Mouse (Mus musculus) myocyte (in vitro differentiated cells): ENCODE measurements around the gene Tnip3. TPM values are rescaled to one million over a fixed set of nuclear protein-coding genes. Genes with fewer than 3 reads are reported as not detected.

ENCODE experiments used
- H3K27me3 ChIP-seq: one replicate; pipeline ENCODE4 v1.6.1; 2011; ENCODE audit not compliant: control insufficient read depth, insufficient read depth, insufficient read length
- H3K36me3 ChIP-seq: one replicate; pipeline ENCODE4 v1.6.1; 2011; ENCODE audit not compliant: control insufficient read depth, insufficient read depth
- H3K4me2 ChIP-seq: one replicate; pipeline ENCODE4 v1.6.1; 2011; ENCODE audit warnings: low read depth, control low read depth
- H3K4me3 ChIP-seq: one replicate; pipeline ENCODE4 v1.5.1; 2011; ENCODE audit warnings: mild to moderate bottlenecking, control low read depth, moderate library complexity
- H3K79me2 ChIP-seq: one replicate; pipeline ENCODE4 v1.6.1; 2011; ENCODE audit not compliant: control insufficient read depth, insufficient read depth
- H3ac ChIP-seq: one replicate; pipeline ENCODE4 v1.6.1; 2011; ENCODE audit not compliant: control insufficient read depth, insufficient read length
- CEBPB ChIP-seq: IDR thresholded peaks from 2 replicates; pipeline ENCODE4 v1.6.1; 2011; ENCODE audit warnings: mild to moderate bottlenecking, moderate library complexity; ENCODE audit not compliant: poor library complexity, insufficient read depth, severe bottlenecking
- E2F4 ChIP-seq: IDR thresholded peaks from one replicate; pipeline ENCODE4 v1.6.1; 2011; ENCODE audit warnings: mild to moderate bottlenecking, control low read depth, moderate library complexity; ENCODE audit not compliant: insufficient read depth
- MAX ChIP-seq: IDR thresholded peaks from one replicate; pipeline ENCODE4 v1.6.1; 2011; ENCODE audit warnings: low read depth, mild to moderate bottlenecking, control low read depth
- MYOD1 ChIP-seq, 3 experiments: IDR thresholded peaks; one replicate each; pipeline ENCODE4 v1.6.1; 2011; ENCODE audit warnings: control low read depth in 2 of 3, low read depth in 2 of 3, mild to moderate bottlenecking in 2 of 3, moderate library complexity in 1 of 3; ENCODE audit not compliant: insufficient read length in 2 of 3, control insufficient read depth in 1 of 3
- MYOG ChIP-seq, 3 experiments: IDR thresholded peaks; one replicate each; pipeline ENCODE4 v1.6.1; 2011; ENCODE audit warnings: control low read depth in 2 of 3, low read depth in 2 of 3, mild to moderate bottlenecking in 2 of 3; ENCODE audit not compliant: insufficient read length in 2 of 3, control insufficient read depth in 1 of 3, insufficient read depth in 1 of 3
- POLR2A ChIP-seq: IDR thresholded peaks from one replicate; pipeline ENCODE4 v1.6.1; 2011; ENCODE audit warnings: low read depth, mild to moderate bottlenecking, control low read depth, moderate library complexity; ENCODE audit not compliant: insufficient read length
- POLR2AphosphoS2 ChIP-seq: IDR thresholded peaks from one replicate; pipeline ENCODE4 v1.6.1; 2011; ENCODE audit warnings: low read depth, control low read depth; ENCODE audit not compliant: insufficient read length
- REST ChIP-seq: IDR thresholded peaks from one replicate; pipeline ENCODE4 v1.6.1; 2011; ENCODE audit warnings: mild to moderate bottlenecking, control low read depth, moderate library complexity; ENCODE audit not compliant: insufficient read depth, insufficient read length
- SRF ChIP-seq: IDR thresholded peaks from one replicate; pipeline ENCODE4 v1.6.1; 2011; ENCODE audit warnings: low read depth; ENCODE audit not compliant: control insufficient read depth, insufficient read length
- TCF12 ChIP-seq: IDR thresholded peaks from one replicate; pipeline ENCODE4 v1.6.1; 2011; ENCODE audit warnings: mild to moderate bottlenecking, control low read depth; ENCODE audit not compliant: poor library complexity, insufficient read depth, severe bottlenecking
- TCF3 ChIP-seq: IDR thresholded peaks from one replicate; pipeline ENCODE4 v1.6.1; 2011; ENCODE audit warnings: low read depth, control low read depth; ENCODE audit not compliant: insufficient read length
- USF1 ChIP-seq: IDR thresholded peaks from one replicate; pipeline ENCODE4 v1.6.1; 2011; ENCODE audit warnings: low read depth, mild to moderate bottlenecking, control low read depth, moderate library complexity
- polyA plus RNA-seq: library from polyadenylated mRNA; unstranded; fragments of >200 nt; fragmentation: generic; extraction: Trizol; gene quantifications from one replicate; pipeline ENCODE4 v1.2.1, GENCODE M21; 2012; ENCODE audit warnings: missing spikeins

Tnip3 gene
- polyA plus RNA-seq, 1 experiment: 0.02 TPM

DNA sequence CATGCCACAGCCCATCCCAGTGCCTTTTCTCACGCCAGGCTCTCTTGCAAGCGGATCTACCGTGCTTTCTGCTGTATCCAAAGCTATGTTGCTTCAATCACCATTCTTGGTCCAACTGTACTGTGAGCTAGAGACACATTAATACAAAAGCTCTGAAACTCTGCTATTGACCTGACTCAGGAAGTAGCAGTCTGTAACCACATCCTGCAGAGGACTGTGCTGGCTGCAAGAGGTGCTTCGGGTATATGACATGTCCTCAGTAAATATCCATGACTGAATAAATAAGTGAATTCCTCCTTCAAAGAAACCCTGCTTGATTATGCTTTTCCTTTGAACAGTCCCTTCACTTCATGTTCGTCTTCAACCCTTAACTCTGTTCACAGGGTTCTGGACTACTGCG lies 122.6 kb downstream of the Tnip3 start:
- TF ChIP-seq MYOG (IDR thresholded peaks at IDR 0.05; ENCODE audit: control insufficient read depth in 1 of 3, insufficient read depth in 1 of 3, insufficient read length in 2 of 3, low read depth in 2 of 3) (no peak), TCF12 (no peak), TCF3 (no peak), MYOD1 (IDR thresholded peaks at IDR 0.05; ENCODE audit: control insufficient read depth in 1 of 3, insufficient read length in 2 of 3, low read depth in 2 of 3) (no peak), CEBPB (no peak), POLR2AphosphoS2 (no peak), SRF (no peak), REST (no peak), MAX (no peak), E2F4 (no peak), POLR2A (no peak)
- Histone ChIP-seq H3K79me2 (no peaks in the 10 kb centered on the region), H3K27me3 (no peaks in the 10 kb centered on the region)

DNA sequence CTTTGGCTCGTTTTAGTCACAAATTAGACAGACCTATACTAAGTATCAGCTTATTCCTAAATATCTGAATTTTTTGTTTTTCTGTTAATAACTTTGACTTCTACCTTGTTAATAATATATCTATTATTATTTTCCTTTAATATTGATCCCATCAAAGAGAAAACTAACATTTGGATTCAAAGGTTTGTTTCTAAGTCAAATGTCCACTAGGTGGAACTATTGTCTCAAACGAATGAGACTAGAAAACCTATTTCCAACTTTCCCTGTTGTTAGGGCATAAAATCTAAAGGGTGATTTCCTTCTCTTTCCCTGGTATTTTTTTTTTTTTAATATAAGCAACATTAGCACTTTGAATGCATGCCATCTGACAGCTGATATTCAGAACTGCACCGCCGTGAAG lies 126.3 kb downstream of the Tnip3 start:
- no peak overlapping the region for H3K4me3 ChIP-seq
- H3K79me2 ChIP-seq: no peaks in the 10 kb centered on the region
- no peaks in the 10 kb centered on the region for H3K36me3 ChIP-seq
- TF ChIP-seq MYOG (IDR thresholded peaks at IDR 0.05; ENCODE audit: control insufficient read depth in 1 of 3, insufficient read depth in 1 of 3, insufficient read length in 2 of 3, low read depth in 2 of 3) (no peak), MAX (no peak), SRF (no peak), POLR2AphosphoS2 (no peak), CEBPB (no peak), E2F4 (no peak)
- H3K27me3 ChIP-seq: no peaks in the 10 kb centered on the region
- no peak overlapping the region for H3ac ChIP-seq
- no peak overlapping the region for H3K4me2 ChIP-seq

More for the DNA sequence above, 122.6 kb downstream of the Tnip3 start:
- no peak overlapping the region for H3ac ChIP-seq
- no peak overlapping the region for H3K4me2 ChIP-seq
- no peak overlapping the region for H3K4me3 ChIP-seq
- H3K36me3 ChIP-seq: no peaks in the 10 kb centered on the region

DNA sequence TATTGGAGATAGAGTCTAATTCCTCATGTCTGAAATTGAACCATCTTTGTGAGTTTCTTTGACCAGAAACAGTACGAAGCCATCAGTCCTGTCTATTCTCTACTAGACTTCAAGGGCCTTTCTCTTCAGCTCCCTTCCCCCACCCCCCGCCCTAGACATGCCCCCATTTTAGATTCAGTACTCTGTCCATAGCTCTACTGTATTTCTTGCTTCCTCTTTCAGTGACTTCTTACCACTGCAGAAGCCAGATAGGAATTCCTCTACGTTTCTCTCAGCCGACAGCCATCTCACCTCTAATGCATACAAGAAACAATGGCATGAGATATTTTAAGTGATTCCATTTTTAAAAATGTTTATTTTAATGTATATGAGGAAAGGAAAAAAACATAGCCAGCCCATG lies 136.2 kb downstream of the Tnip3 start:
- Histone ChIP-seq H3K4me2 (no peak overlapping the region), H3K36me3 (no peaks in the 10 kb centered on the region), H3K27me3 (no peaks in the 10 kb centered on the region), H3K79me2 (no peaks in the 10 kb centered on the region), H3ac (no peak overlapping the region), H3K4me3 (no peak overlapping the region)
- TF ChIP-seq MYOG (IDR thresholded peaks at IDR 0.05; ENCODE audit: control insufficient read depth in 1 of 3, insufficient read depth in 1 of 3, insufficient read length in 2 of 3, low read depth in 2 of 3): no peak
- TF ChIP-seq TCF12: no peak
- no peak for TF ChIP-seq POLR2A
- TF ChIP-seq SRF: no peak
- no peak for TF ChIP-seq POLR2AphosphoS2
- TF ChIP-seq TCF3: no peak
- TF ChIP-seq MYOD1 (IDR thresholded peaks at IDR 0.05; ENCODE audit: control insufficient read depth in 1 of 3, insufficient read length in 2 of 3, low read depth in 2 of 3): no peak
- TF ChIP-seq E2F4: no peak
- no peak for TF ChIP-seq USF1
- no peak for TF ChIP-seq CEBPB
- TF ChIP-seq MAX: no peak
- no peak for TF ChIP-seq REST

DNA sequence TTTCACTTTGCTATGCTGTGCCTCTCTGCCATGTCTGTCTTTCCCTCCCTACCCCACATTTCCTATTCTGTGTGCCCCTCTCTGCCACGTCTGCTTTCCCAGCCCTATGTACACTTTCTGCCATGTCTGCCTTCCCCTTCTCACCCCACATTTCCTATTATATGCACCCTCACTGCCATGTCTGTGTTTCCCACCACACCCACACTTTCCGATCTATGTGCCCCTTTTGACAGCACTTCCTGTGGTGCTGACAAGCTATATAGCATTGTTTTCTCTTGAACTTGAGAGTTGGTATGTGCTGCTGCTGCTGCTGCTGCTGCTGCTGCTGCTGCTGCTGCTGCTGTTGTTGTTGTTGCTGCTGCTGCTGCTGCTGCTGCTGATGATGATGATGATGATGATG lies 136.9 kb downstream of the Tnip3 start:
- TF ChIP-seq MAX (no peak), USF1 (no peak), CEBPB (no peak), POLR2AphosphoS2 (no peak), TCF3 (no peak), MYOG (IDR thresholded peaks at IDR 0.05; ENCODE audit: control insufficient read depth in 1 of 3, insufficient read depth in 1 of 3, insufficient read length in 2 of 3, low read depth in 2 of 3) (no peak), SRF (no peak), E2F4 (no peak), REST (no peak), TCF12 (no peak), POLR2A (no peak), MYOD1 (IDR thresholded peaks at IDR 0.05; ENCODE audit: control insufficient read depth in 1 of 3, insufficient read length in 2 of 3, low read depth in 2 of 3) (no peak)
- no peak overlapping the region for H3K4me3 ChIP-seq
- H3K79me2 ChIP-seq: no peaks in the 10 kb centered on the region
- no peak overlapping the region for H3ac ChIP-seq
- H3K36me3 ChIP-seq: no peaks in the 10 kb centered on the region
- H3K27me3 ChIP-seq: no peaks in the 10 kb centered on the region
- no peak overlapping the region for H3K4me2 ChIP-seq

DNA sequence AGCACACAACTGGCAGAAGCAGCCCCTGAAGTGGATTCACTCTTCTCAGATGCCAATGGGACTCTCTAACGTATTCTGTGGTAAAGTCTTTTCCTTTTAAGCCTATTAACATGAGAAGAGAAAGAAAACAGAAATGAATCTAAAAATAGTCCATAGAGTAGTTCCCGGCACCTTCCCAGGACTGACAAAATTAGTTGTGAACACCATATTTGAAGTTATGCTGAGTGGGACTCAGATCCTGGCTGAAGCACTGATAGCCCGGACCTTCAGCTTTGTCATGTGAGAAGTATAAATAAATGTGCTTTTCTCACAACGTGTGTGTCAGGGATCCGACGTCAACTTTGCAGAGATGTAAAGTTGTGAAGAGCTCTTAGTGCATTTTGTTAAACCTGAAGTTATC lies 138.9 kb downstream of the Tnip3 start:
- no peak overlapping the region for H3ac ChIP-seq
- TF ChIP-seq SRF: no peak
- no peak for TF ChIP-seq REST
- TF ChIP-seq POLR2AphosphoS2: no peak
- TF ChIP-seq POLR2A: no peak
- no peak for TF ChIP-seq MYOD1 (IDR thresholded peaks at IDR 0.05; ENCODE audit: control insufficient read depth in 1 of 3, insufficient read length in 2 of 3, low read depth in 2 of 3)
- TF ChIP-seq MYOG (IDR thresholded peaks at IDR 0.05; ENCODE audit: control insufficient read depth in 1 of 3, insufficient read depth in 1 of 3, insufficient read length in 2 of 3, low read depth in 2 of 3): no peak
- no peak for TF ChIP-seq E2F4
- TF ChIP-seq CEBPB: no peak
- TF ChIP-seq TCF12: no peak
- no peak for TF ChIP-seq TCF3
- TF ChIP-seq USF1: no peak
- TF ChIP-seq MAX: no peak
- H3K79me2 ChIP-seq: no peaks in the 10 kb centered on the region
- H3K4me2 ChIP-seq: no peak overlapping the region
- H3K4me3 ChIP-seq: no peak overlapping the region
- H3K36me3 ChIP-seq: no peaks in the 10 kb centered on the region
- no peaks in the 10 kb centered on the region for H3K27me3 ChIP-seq
